Mouse (Mus musculus) midbrain, postnatal 0 days (tissue): ENCODE data around the gene B3gat3. TPM values are rescaled to one million over a fixed set of nuclear protein-coding genes. Genes with fewer than 3 reads are reported as not detected.
A peak's percentile ranks its signal among the peaks of the same experiment; 100 is the strongest.

Experiments used
- ATAC-seq: fragments of 200-750 bp; cut with Nextera tagmentation; 2 replicates; pipeline ENCODE4 v1.8.0; 2017; ENCODE audit warnings: moderate number of reproducible peaks, mild to moderate bottlenecking, moderate TSS enrichment, moderate library complexity; ENCODE audit not compliant: low FRiP score
- DNase-seq: peaks from one replicate; pipeline ENCODE4 v3.0.0-alpha.2; 2015; ENCODE audit warnings: low spot score
- H3K27ac ChIP-seq: fragments of 300-500 bp; sonication (generic); 2 replicates; pipeline ENCODE4 v1.5.1; 2014; ENCODE audit warnings: low read depth, mild to moderate bottlenecking, low read length, mixed read lengths
- H3K27me3 ChIP-seq: fragments of 300-500 bp; sonication (generic); 2 replicates; pipeline ENCODE4 v1.6.1; 2014; ENCODE audit warnings: low read length, control low read depth, mixed read lengths; ENCODE audit not compliant: insufficient read depth
- H3K36me3 ChIP-seq: fragments of 300-500 bp; sonication (generic); 2 replicates; pipeline ENCODE4 v1.6.1; 2014; ENCODE audit warnings: low read length, control low read depth, mixed read lengths; ENCODE audit not compliant: insufficient read depth
- H3K4me1 ChIP-seq: fragments of 300-500 bp; sonication (generic); 2 replicates; pipeline ENCODE4 v1.6.1; 2014; ENCODE audit warnings: mild to moderate bottlenecking, control low read depth, antibody characterized with exemption, low read length, mixed read lengths; ENCODE audit not compliant: insufficient read depth
- H3K4me2 ChIP-seq: fragments of 300-500 bp; sonication (generic); 2 replicates; pipeline ENCODE4 v1.6.1; 2014; ENCODE audit warnings: low read depth, mild to moderate bottlenecking, low read length, mixed read lengths; ENCODE audit not compliant: poor library complexity, severe bottlenecking
- H3K4me3 ChIP-seq: fragments of 300-500 bp; sonication (generic); 2 replicates; pipeline ENCODE4 v1.5.1; 2014; ENCODE audit warnings: low read depth, mild to moderate bottlenecking, low read length, moderate library complexity
- H3K9ac ChIP-seq: fragments of 300-500 bp; sonication (generic); replicated peaks from 2 replicates; pipeline ENCODE4 v1.6.1; 2014; ENCODE audit warnings: mild to moderate bottlenecking, low read length, moderate library complexity, mixed read lengths; ENCODE audit not compliant: poor library complexity, severe bottlenecking
- H3K9me3 ChIP-seq: fragments of 300-500 bp; sonication (generic); 2 replicates; pipeline ENCODE4 v1.6.1; 2016; ENCODE audit warnings: low read length, control low read depth
- CTCF ChIP-seq: IDR thresholded peaks from 2 replicates; pipeline ENCODE4 v1.5.1; 2016; ENCODE audit warnings: antibody characterized with exemption, mild to moderate bottlenecking
- WGBS: fragments of 180-500 bp; shearing (Covaris S2); extraction: QIAGEN DNeasy Blood & Tissue Kit; methylation state at CpG from one replicate; pipeline ENCODE4 v1.1.7; 2014; 5-methylcytosine and 5-hydroxymethylcytosine counted together
- polyA plus RNA-seq: library from polyadenylated mRNA; unstranded; fragments of >200 nt; fragmentation: Nextera tagmentation; extraction: Ambion mirVana; gene quantifications from 2 replicates; pipeline ENCODE4 v1.2.1, GENCODE M21; 2015
- total RNA-seq: library from RNA; depleted of rRNA; stranded (reverse); fragments of >200 nt; gene quantifications from 2 replicates; pipeline ENCODE4 v1.2.3, GENCODE M21; 2014

Gene B3gat3
- total and polyA plus RNA-seq, 2 experiments from 2014 or later = 95.5 to 111 TPM

GRCm38 (mm10) chr19:8875031-8875430 lies 45.1 kb upstream of the B3gat3 start:
- no peaks in the 10 kb centered on the region for H3K4me1 ChIP-seq
- no peak overlapping the region for H3K27ac ChIP-seq
- no peaks in the 10 kb centered on the region for H3K9me3 ChIP-seq
- WGBS = 92% methylated on average over 7 of the region's 7 CpGs
- DNase-seq (no peak), ATAC-seq (no peak)
- H3K27me3 ChIP-seq = no peaks in the 10 kb centered on the region
- peaks cover 28% of the 10 kb centered on the region for H3K36me3 ChIP-seq
- H3K9ac ChIP-seq = no peak overlapping the region
- H3K4me2 ChIP-seq = no peak overlapping the region
- no peak overlapping the region for H3K4me3 ChIP-seq
- TF ChIP-seq CTCF = no peak

- Histone ChIP-seq H3K27me3 (no peaks in the 10 kb centered on the region), H3K4me1 (no peaks in the 10 kb centered on the region), H3K4me2 (peak within 1 kb of the TSS; percentile 74), H3K36me3 (peaks cover 8% of the 10 kb centered on the region; the same call in 1 of the 2 replicates), H3K4me3 (peak within 1 kb of the TSS; percentile 67), H3K9me3 (no peaks in the 10 kb centered on the region), H3K27ac (peak within 1 kb of the TSS; percentile 83), H3K9ac (peak within 1 kb of the TSS; percentile 79)
- ATAC-seq (peak; percentile 96), DNase-seq (peak; percentile 94)
- TF ChIP-seq CTCF = no peak
- under 1% methylated on average over 42 of the region's 42 CpGs for WGBS
These were observed 39.7 kb upstream of the B3gat3 start, which contains the start of gene Uqcc3 for GRCm38 (mm10) chr19:8880311-8881033. Gene Uqcc3, minus strand, starts transcription at chr19:8880923.

GRCm38 (mm10) chr19:8881034-8881392 lies 39.2 kb upstream of the B3gat3 start:
- ATAC-seq = no peak
- no peak for TF ChIP-seq CTCF
- Histone ChIP-seq H3K36me3 (0 out of 2 replicates have a peak, but pooled peaks cover 5% of the 10 kb centered on the region), H3K27me3 (no peaks in the 10 kb centered on the region), H3K4me2 (peak overlapping the region; percentile 74), H3K27ac (no peak overlapping the region), H3K9me3 (no peaks in the 10 kb centered on the region), H3K4me3 (peak overlapping the region; percentile 67), H3K4me1 (no peaks in the 10 kb centered on the region), H3K9ac (peak overlapping the region; percentile 79)
- no peak for DNase-seq
- WGBS = 10% methylated on average over 3 of the region's 3 CpGs

GRCm38 (mm10) chr19:8883616-8884015 lies 36.6 kb upstream of the B3gat3 start, which contains the start of the genes Lbhd1 and Gm49403:
Gene Lbhd1, plus strand, starts transcription at chr19:8883732.
Gene Gm49403, plus strand, starts transcription at chr19:8883930.
- Histone ChIP-seq H3K4me3 (no peak within 1 kb of the TSS), H3K9ac (no peak within 1 kb of the TSS), H3K4me1 (peaks cover 4% of the 10 kb centered on the region), H3K27me3 (no peaks in the 10 kb centered on the region), H3K4me2 (no peak within 1 kb of the TSS), H3K27ac (no peak within 1 kb of the TSS), H3K36me3 (no peaks in the 10 kb centered on the region), H3K9me3 (no peaks in the 10 kb centered on the region)
- TF ChIP-seq CTCF = no peak
- ATAC-seq (no peak), DNase-seq (no peak)
- WGBS = 69% methylated on average over 3 of the region's 3 CpGs

- WGBS = 62% methylated on average over 1 of the region's 1 CpGs
- H3K9me3 ChIP-seq = no peaks in the 10 kb centered on the region
These were observed 33.1 kb upstream of the B3gat3 start for GRCm38 (mm10) chr19:8886916-8887584.

More at GRCm38 (mm10) chr19:8886916-8887584, 33.1 kb upstream of the B3gat3 start:
- Histone ChIP-seq H3K4me2 (no peak overlapping the region), H3K4me1 (peaks cover 4% of the 10 kb centered on the region), H3K9ac (no peak overlapping the region), H3K27ac (no peak overlapping the region), H3K4me3 (no peak overlapping the region), H3K27me3 (no peaks in the 10 kb centered on the region), H3K36me3 (no peaks in the 10 kb centered on the region)
- DNase-seq (no peak), ATAC-seq (no peak)
- no peak for TF ChIP-seq CTCF
